Mouse (Mus musculus) frontal cortex, adult (tissue): ENCODE measurements around the gene Ube4a.

Experiments used
- ATAC-seq: cut with Nextera tagmentation; 2 replicates; pipeline ENCODE4 v1.9.2; 2017; ENCODE audit warnings: mild to moderate bottlenecking, moderate library complexity, mixed read lengths; ENCODE audit not compliant: low TSS enrichment

Ube4a gene

GRCm38 (mm10) chr9:44965126-44965832, at the start of gene Ube4a:
TSS of gene Ube4a (minus strand) at chr9:44965600.
- ATAC-seq = peak; percentile 97

- no peak for ATAC-seq
Measured at GRCm38 (mm10) chr9:45014879-45015278, 49.5 kb upstream of the Ube4a start.

- ATAC-seq = no peak
Measured at GRCm38 (mm10) chr9:45011291-45011690, 45.9 kb upstream of the Ube4a start.

GRCm38 (mm10) chr9:45010461-45010860, 45.1 kb upstream of the Ube4a start:
- ATAC-seq = no peak

GRCm38 (mm10) chr9:45009180-45010078, 44.0 kb upstream of the Ube4a start, which contains the start of gene Cd3e:
TSS of gene Cd3e (minus strand) at chr9:45009627.
- ATAC-seq = no peak

GRCm38 (mm10) chr9:45008342-45008741, 42.9 kb upstream of the Ube4a start:
- ATAC-seq = no peak

GRCm38 (mm10) chr9:45007404-45007803, 42.0 kb upstream of the Ube4a start:
- no peak for ATAC-seq

- ATAC-seq = no peak
Measured at GRCm38 (mm10) chr9:45000249-45000648, 34.8 kb upstream of the Ube4a start.

GRCm38 (mm10) chr9:44999776-45000175, 34.4 kb upstream of the Ube4a start:
- no peak for ATAC-seq

- peak; percentile 67; the same call in 1 of the 2 replicates for ATAC-seq
Measured at GRCm38 (mm10) chr9:44999171-44999570, 33.8 kb upstream of the Ube4a start.

GRCm38 (mm10) chr9:44998138-44998537, 32.7 kb upstream of the Ube4a start:
- no peak for ATAC-seq

- no peak for ATAC-seq
Measured at GRCm38 (mm10) chr9:44996590-44996989, 31.2 kb upstream of the Ube4a start.

- ATAC-seq = no peak
Measured at GRCm38 (mm10) chr9:44994962-44995361, 29.6 kb upstream of the Ube4a start.

- ATAC-seq = no peak
Measured at GRCm38 (mm10) chr9:44993268-44993667, 27.9 kb upstream of the Ube4a start.

- no peak for ATAC-seq
Measured at GRCm38 (mm10) chr9:44992271-44992670, 26.9 kb upstream of the Ube4a start.

GRCm38 (mm10) chr9:44991821-44992220, 26.4 kb upstream of the Ube4a start:
- no peak for ATAC-seq

GRCm38 (mm10) chr9:44986976-44987375, 21.6 kb upstream of the Ube4a start:
- ATAC-seq = no peak

- no peak for ATAC-seq
Measured at GRCm38 (mm10) chr9:44986242-44986781, 20.9 kb upstream of the Ube4a start.

- ATAC-seq = no peak
Measured at GRCm38 (mm10) chr9:44985721-44986161, 20.3 kb upstream of the Ube4a start.

- no peak for ATAC-seq
Measured at GRCm38 (mm10) chr9:44983001-44983400, 17.6 kb upstream of the Ube4a start.

GRCm38 (mm10) chr9:44982531-44982930, 17.1 kb upstream of the Ube4a start:
- no peak for ATAC-seq

- no peak for ATAC-seq
Measured at GRCm38 (mm10) chr9:44982081-44982480, 16.7 kb upstream of the Ube4a start.
